Mouse (Mus musculus) heart, adult 2 months (tissue): ENCODE data around the gene Chst8. TPM values are rescaled to one million over a fixed set of nuclear protein-coding genes. Genes with fewer than 3 reads are reported as not detected.

Experiments used
- DNase-seq, 2 experiments: peaks; one replicate each; pipeline ENCODE4 v3.0.0; 2021
- H3K27ac ChIP-seq: fragments of 200-600 bp; 2 replicates; pipeline ENCODE4 v1.8.1; 2022
- H3K27me3 ChIP-seq: fragments of 200-500 bp; 2 replicates; pipeline ENCODE4 v1.6.1; 2012; ENCODE audit warnings: mild to moderate bottlenecking, low read length, inconsistent platforms, mixed read lengths; ENCODE audit not compliant: control insufficient read depth, insufficient read depth
- H3K36me3 ChIP-seq: fragments of 200-500 bp; 2 replicates; pipeline ENCODE4 v1.6.1; 2012; ENCODE audit warnings: low read length, inconsistent platforms; ENCODE audit not compliant: control insufficient read depth, insufficient read depth
- H3K4me1 ChIP-seq: fragments of 200-500 bp; 2 replicates; pipeline ENCODE4 v1.6.1; 2011; ENCODE audit warnings: low read length; ENCODE audit not compliant: control insufficient read depth, insufficient read depth
- H3K4me3 ChIP-seq: fragments of 200-600 bp; 2 replicates; pipeline ENCODE4 v1.8.1; 2022
- H3K79me2 ChIP-seq: fragments of 200-500 bp; replicated peaks from 2 replicates; pipeline ENCODE4 v1.6.1; 2012; ENCODE audit warnings: mild to moderate bottlenecking, inconsistent platforms, low read length, moderate library complexity, mixed read lengths; ENCODE audit not compliant: control insufficient read depth, insufficient read depth
- H3K9ac ChIP-seq: fragments of 200-500 bp; 2 replicates; pipeline ENCODE4 v1.6.1; 2012; ENCODE audit warnings: low read depth, mild to moderate bottlenecking, control low read depth, inconsistent platforms, low read length, mixed read lengths
- CTCF ChIP-seq: fragments of 200-600 bp; IDR thresholded peaks from 2 replicates; pipeline ENCODE4 v1.8.1; 2022; ENCODE audit warnings: antibody characterized with exemption, mild to moderate bottlenecking, moderate library complexity
- EP300 ChIP-seq: fragments of 200-500 bp; IDR thresholded peaks from 2 replicates; pipeline ENCODE4 v1.6.1; 2011; ENCODE audit warnings: low read depth, low read length, control low read depth; ENCODE audit not compliant: insufficient read depth
- POLR2A ChIP-seq: fragments of 200-500 bp; IDR thresholded peaks from 2 replicates; pipeline ENCODE4 v1.6.1; 2011; ENCODE audit warnings: mild to moderate bottlenecking, low read depth, low read length, control low read depth; ENCODE audit not compliant: insufficient read depth
- WGBS: fragments of 180-500 bp; shearing (Covaris S2); methylation state at CpG from one replicate; pipeline ENCODE4 v1.1.7; 2018; 5-methylcytosine and 5-hydroxymethylcytosine counted together
- intact Hi-C: fragments of 180-260 bp; cut with DNase I; formaldehyde crosslinking; loops from one replicate; pipeline ENCODE4 v1.15.1; 2025
- polyA plus RNA-seq: library from polyadenylated mRNA; depleted of rRNA; stranded (reverse); fragments of >200 nt; gene quantifications from 2 replicates; pipeline ENCODE4 v1.2.3, GENCODE M21; 2012
- total RNA-seq, 2 experiments: library from RNA; stranded (reverse); gene quantifications; 2 replicates each; pipeline ENCODE4 v1.2.3; 2021

The Chst8 gene
- total and polyA plus RNA-seq, 3 experiments: 0.39 to 0.41 TPM; not detected in 1

DNA sequence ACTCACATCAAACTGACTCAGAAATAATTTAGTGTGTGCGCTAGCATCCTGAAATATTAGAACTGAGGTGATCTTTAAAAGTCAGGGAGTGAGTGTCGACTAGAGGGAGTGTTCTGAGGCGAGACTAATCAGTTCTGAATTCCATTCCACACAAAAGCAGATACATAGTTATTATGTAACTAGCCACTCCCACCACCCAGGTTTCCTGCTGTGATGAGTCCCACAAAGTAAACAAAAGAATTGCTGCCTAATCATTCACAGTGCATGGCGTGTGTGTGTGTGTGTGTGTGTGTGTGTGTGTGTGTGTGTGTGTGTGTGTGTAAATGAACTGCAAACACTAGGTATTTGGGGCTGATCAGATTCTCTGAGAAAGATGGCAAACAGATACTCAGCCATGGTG, 108.1 kb downstream of the Chst8 start:
- 38% methylated on average over 4 of the region's 4 CpGs for WGBS
- H3K4me3 ChIP-seq: no peak overlapping the region
- intact Hi-C loops: no loop called here
- H3K4me1 ChIP-seq: peaks cover 2% of the 10 kb centered on the region; the same call in 1 of the 2 replicates
- no peaks in the 10 kb centered on the region for H3K36me3 ChIP-seq
- no peak overlapping the region for H3K27ac ChIP-seq
- no peak for TF ChIP-seq CTCF
- TF ChIP-seq EP300: no peak
- TF ChIP-seq POLR2A: no peak
- H3K79me2 ChIP-seq: no peaks in the 10 kb centered on the region
- DNase-seq: no peak
- no peaks in the 10 kb centered on the region; the same call in 1 of the 2 replicates for H3K27me3 ChIP-seq
- H3K9ac ChIP-seq: no peak overlapping the region

DNA sequence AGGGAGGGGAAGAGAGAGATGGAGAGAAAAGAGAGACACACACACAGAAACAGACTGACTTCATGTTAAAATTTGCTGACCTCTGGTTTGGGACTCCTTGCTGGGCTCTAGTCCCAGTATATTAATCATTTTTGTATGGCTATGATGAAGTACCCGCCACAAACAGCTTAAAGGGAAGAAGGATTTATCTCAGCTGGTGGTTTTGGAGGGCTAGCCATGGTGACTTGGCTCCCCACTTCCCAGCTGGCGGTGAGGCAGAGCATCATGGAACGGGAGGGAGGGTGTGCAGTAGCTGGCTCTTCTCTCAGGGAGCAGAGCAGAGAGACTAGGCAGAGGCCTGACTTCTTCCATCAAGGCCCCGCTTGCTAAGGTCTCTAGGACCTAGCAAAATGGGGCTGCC, 109.1 kb downstream of the Chst8 start:
- Histone ChIP-seq H3K27me3 (no peaks in the 10 kb centered on the region; the same call in 1 of the 2 replicates), H3K36me3 (no peaks in the 10 kb centered on the region), H3K4me3 (no peak overlapping the region), H3K79me2 (no peaks in the 10 kb centered on the region), H3K4me1 (no peaks in the 10 kb centered on the region), H3K9ac (no peak overlapping the region), H3K27ac (no peak overlapping the region)
- WGBS: 47% methylated on average over 4 of the region's 4 CpGs
- DNase-seq: no peak
- TF ChIP-seq POLR2A (no peak), CTCF (no peak), EP300 (no peak)
- intact Hi-C loops: no loop called here

DNA sequence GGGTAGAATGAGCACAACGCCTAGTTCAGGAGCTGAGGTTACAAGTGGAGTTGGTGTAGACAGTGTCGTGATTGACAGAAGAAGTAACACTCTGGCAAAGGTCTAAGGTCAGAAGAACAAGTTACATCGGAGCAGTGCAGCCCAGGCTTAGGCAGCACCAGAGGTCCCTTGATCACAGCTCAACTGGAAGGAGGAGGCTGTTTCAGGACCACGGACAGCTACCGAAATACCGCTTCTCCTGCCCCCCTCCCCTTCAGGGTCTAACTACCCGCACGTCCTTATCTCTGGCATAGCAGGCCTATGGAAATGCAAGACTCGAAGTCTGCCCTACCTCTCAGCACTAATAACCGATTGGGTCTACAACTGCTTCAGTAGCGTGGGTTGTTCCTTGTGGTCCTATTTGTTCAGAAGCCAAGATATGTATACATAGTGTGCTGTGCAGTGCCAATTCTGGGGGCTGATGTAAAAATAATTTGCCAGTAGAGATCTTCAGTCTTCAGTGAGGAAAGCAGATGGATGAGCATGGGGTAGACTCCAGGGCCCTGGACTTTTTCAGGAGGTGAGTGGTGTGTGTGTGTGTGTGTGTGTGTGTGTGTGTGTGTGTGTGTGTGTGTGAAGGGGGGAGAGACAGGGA, 109.7 kb downstream of the Chst8 start:
- DNase-seq: no peak
- 16% methylated on average over 11 of the region's 11 CpGs for WGBS

DNA sequence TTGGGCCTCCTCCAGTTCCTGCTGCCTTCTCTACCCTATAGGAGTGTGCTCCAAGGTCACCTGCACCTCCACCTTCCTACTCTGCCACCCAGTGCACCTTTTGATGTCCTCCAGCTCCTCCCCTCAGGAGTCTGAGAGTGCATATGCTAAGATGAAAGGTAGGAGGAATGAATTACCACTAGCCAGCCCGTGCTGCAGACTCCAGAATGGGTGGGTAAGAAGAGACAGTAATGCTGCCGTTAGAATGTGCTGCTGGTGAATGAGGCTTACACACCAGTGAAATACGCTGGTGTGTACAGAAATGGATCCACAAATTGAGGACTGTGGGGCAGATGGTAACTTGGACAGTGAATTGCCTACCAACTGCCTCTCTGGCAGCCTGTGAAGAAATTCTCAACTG, 112.6 kb downstream of the Chst8 start:
- H3K27ac ChIP-seq: no peak overlapping the region
- intact Hi-C loops: no loop called here
- H3K36me3 ChIP-seq: no peaks in the 10 kb centered on the region
- no peaks in the 10 kb centered on the region for H3K79me2 ChIP-seq
- H3K4me3 ChIP-seq: no peak overlapping the region
- no peaks in the 10 kb centered on the region for H3K4me1 ChIP-seq
- H3K27me3 ChIP-seq: no peaks in the 10 kb centered on the region; the same call in 1 of the 2 replicates
- WGBS: 65% methylated on average over 3 of the region's 3 CpGs
- H3K9ac ChIP-seq: no peak overlapping the region
- DNase-seq: no peak
- TF ChIP-seq POLR2A (no peak), EP300 (no peak), CTCF (no peak)

More for the DNA sequence above, 109.7 kb downstream of the Chst8 start:
- no peak for TF ChIP-seq POLR2A
- no peak for TF ChIP-seq CTCF
- no peak for TF ChIP-seq EP300
- intact Hi-C loops: no loop called here
- no peaks in the 10 kb centered on the region for H3K4me1 ChIP-seq
- H3K27ac ChIP-seq: no peak overlapping the region
- no peaks in the 10 kb centered on the region; the same call in 1 of the 2 replicates for H3K27me3 ChIP-seq
- no peaks in the 10 kb centered on the region for H3K36me3 ChIP-seq
- no peak overlapping the region for H3K4me3 ChIP-seq
- H3K9ac ChIP-seq: no peak overlapping the region
- no peaks in the 10 kb centered on the region for H3K79me2 ChIP-seq

DNA sequence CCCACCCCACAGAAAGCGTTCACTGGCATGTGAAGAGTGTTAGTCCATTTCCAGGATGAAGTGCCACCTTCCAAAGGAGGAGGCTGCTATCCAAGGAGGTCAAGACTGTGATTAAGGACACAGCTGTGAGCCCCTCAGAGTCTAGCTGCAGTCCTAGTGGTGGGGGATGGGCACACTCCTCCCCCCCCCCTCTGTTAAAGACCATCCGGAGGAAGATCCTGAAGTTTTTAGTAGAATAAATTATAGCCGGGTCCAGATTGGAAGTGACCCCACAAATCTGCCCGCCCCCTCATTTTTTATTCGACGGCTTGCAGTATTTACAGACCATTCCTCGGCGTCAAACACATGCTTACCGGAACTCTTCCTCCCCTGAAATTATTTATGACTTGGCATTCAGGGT, 114.3 kb downstream of the Chst8 start:
- Histone ChIP-seq H3K27ac (no peak overlapping the region), H3K27me3 (no peaks in the 10 kb centered on the region; the same call in 1 of the 2 replicates), H3K4me1 (no peaks in the 10 kb centered on the region), H3K36me3 (no peaks in the 10 kb centered on the region), H3K4me3 (no peak overlapping the region), H3K9ac (no peak overlapping the region), H3K79me2 (no peaks in the 10 kb centered on the region)
- WGBS: 83% methylated on average over 9 of the region's 9 CpGs
- intact Hi-C loops: no loop called here
- TF ChIP-seq CTCF (no peak), POLR2A (no peak), EP300 (no peak)
- DNase-seq: no peak

DNA sequence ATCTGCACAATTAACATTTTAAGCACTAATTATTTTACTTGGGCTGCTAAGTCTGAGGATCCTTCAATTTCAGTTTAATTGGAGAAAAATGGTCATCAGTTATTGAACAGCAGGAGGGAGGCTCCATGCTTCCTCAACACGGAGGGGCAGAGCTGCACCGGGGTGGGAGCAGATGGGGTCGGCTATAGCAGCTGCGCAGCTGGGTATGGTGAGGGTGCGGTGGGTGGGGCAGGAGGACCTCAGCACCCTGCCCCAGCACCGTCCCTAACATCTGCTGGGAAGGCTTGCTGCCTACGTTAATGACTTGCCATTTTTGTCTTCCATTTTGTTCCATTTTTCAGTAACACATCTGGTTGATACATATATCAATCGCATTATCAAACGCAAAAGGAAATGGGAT, 116.4 kb downstream of the Chst8 start:
- TF ChIP-seq POLR2A (no peak), EP300 (no peak), CTCF (no peak)
- DNase-seq: no peak
- Histone ChIP-seq H3K27ac (no peak overlapping the region), H3K9ac (no peak overlapping the region), H3K79me2 (no peaks in the 10 kb centered on the region), H3K36me3 (no peaks in the 10 kb centered on the region), H3K4me1 (no peaks in the 10 kb centered on the region), H3K27me3 (no peaks in the 10 kb centered on the region), H3K4me3 (no peak overlapping the region)
- 73% methylated on average over 9 of the region's 9 CpGs for WGBS
- intact Hi-C loops: no loop called here
